Mouse (Mus musculus) lung, postnatal 0 days (tissue): ENCODE results near the gene Amacr. TPM values are rescaled to one million over a fixed set of nuclear protein-coding genes. Genes with fewer than 3 reads are reported as not detected.

ENCODE experiments used
- ATAC-seq: fragments of 200-750 bp; cut with Nextera tagmentation; 2 replicates; pipeline ENCODE4 v1.8.0; 2017; ENCODE audit warnings: moderate library complexity
- DNase-seq: peaks from one replicate; pipeline ENCODE4 v3.0.0-alpha.2; 2016; ENCODE audit warnings: low spot score
- H3K27ac ChIP-seq: fragments of 300-500 bp; sonication (generic); 2 replicates; pipeline ENCODE4 v1.5.1; 2014; ENCODE audit warnings: antibody characterized with exemption, mild to moderate bottlenecking, low read length, mixed read lengths
- H3K27me3 ChIP-seq: fragments of 300-500 bp; sonication (generic); replicated peaks from 2 replicates; pipeline ENCODE4 v1.6.1; 2014; ENCODE audit warnings: low read length, mixed read lengths; ENCODE audit not compliant: insufficient read depth
- H3K36me3 ChIP-seq: fragments of 300-500 bp; sonication (generic); 2 replicates; pipeline ENCODE4 v1.6.1; 2014; ENCODE audit warnings: low read length, mixed read lengths; ENCODE audit not compliant: insufficient read depth
- H3K4me1 ChIP-seq: fragments of 300-500 bp; sonication (generic); 2 replicates; pipeline ENCODE4 v1.6.1; 2014; ENCODE audit warnings: antibody characterized with exemption, low read depth, low read length, mixed read lengths; ENCODE audit not compliant: insufficient read depth
- H3K4me2 ChIP-seq: fragments of 300-500 bp; sonication (generic); replicated peaks from 2 replicates; pipeline ENCODE4 v1.6.1; 2014; ENCODE audit warnings: low read depth, mild to moderate bottlenecking, low read length, moderate library complexity, mixed read lengths
- H3K4me3 ChIP-seq: fragments of 300-500 bp; sonication (generic); 2 replicates; pipeline ENCODE4 v1.5.1; 2014; ENCODE audit warnings: low read depth, low read length
- H3K9ac ChIP-seq: fragments of 300-500 bp; sonication (generic); replicated peaks from 2 replicates; pipeline ENCODE4 v1.6.1; 2014; ENCODE audit warnings: low read depth, mild to moderate bottlenecking
- H3K9me3 ChIP-seq: fragments of 300-500 bp; sonication (generic); 2 replicates; pipeline ENCODE4 v1.6.1; 2016; ENCODE audit warnings: low read length, mixed read lengths
- CTCF ChIP-seq: IDR thresholded peaks from 2 replicates; pipeline ENCODE4 v1.5.1; 2016; ENCODE audit warnings: antibody characterized with exemption, mild to moderate bottlenecking
- EP300 ChIP-seq: IDR thresholded peaks from 2 replicates; pipeline ENCODE4 v1.6.1; 2016; ENCODE audit warnings: antibody characterized with exemption, mild to moderate bottlenecking, control low read depth
- WGBS: fragments of 180-500 bp; shearing (Covaris S2); extraction: QIAGEN DNeasy Blood & Tissue Kit; methylation state at CpG from one replicate; pipeline ENCODE4 v1.1.7; 2014; 5-methylcytosine and 5-hydroxymethylcytosine counted together
- polyA plus RNA-seq: library from polyadenylated mRNA; unstranded; fragments of >200 nt; fragmentation: Nextera tagmentation; extraction: Ambion mirVana; gene quantifications from 2 replicates; pipeline ENCODE4 v1.2.1, GENCODE M21; 2015

Amacr gene
- polyA plus RNA-seq, 1 experiment from 2014 or later = 11.0 TPM

DNA sequence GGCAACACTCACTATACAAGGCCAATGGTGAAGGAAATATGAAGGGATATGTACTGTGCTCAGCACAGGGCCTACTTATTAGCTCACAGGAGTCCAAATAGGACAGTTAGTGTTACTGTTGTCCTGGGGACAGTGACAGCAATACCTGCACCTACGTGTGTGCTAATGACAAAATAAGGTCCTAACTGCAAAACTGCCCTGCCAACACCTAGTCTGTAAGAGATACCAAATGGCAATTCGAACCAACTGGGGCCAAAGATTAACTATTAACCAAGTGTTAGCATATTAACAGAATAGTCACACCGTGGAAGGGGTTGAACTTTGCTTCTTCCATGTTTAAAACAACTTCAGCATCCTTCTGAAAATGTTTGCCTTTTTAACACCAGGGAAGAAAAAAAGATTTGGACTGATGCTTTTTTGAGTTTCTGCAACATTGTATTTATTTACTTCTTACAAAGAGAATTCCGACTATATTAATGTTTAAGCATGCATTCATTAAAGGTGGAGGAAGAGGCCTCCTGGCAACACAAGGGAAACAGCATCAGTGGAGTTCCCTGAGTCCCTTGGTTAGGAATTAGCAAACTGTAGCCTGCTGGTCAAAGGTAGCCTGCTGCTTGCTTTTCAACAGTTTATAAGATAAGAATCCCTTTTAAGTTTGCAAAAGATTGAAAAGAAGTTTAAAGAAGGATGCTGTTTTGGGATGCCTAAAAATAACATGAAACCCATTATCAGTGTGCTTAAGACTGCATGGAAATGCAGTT, 45.4 kb downstream of the Amacr start:
- Histone ChIP-seq H3K9ac (no peak overlapping the region), H3K4me2 (no peak overlapping the region), H3K4me3 (no peak overlapping the region), H3K9me3 (no peaks in the 10 kb centered on the region), H3K4me1 (no peaks in the 10 kb centered on the region), H3K36me3 (no peaks in the 10 kb centered on the region), H3K27ac (no peak overlapping the region), H3K27me3 (no peaks in the 10 kb centered on the region)
- DNase-seq (no peak), ATAC-seq (no peak)
- WGBS = 48% methylated on average over 4 of the region's 4 CpGs
- TF ChIP-seq EP300 = no peak
- no peak for TF ChIP-seq CTCF

DNA sequence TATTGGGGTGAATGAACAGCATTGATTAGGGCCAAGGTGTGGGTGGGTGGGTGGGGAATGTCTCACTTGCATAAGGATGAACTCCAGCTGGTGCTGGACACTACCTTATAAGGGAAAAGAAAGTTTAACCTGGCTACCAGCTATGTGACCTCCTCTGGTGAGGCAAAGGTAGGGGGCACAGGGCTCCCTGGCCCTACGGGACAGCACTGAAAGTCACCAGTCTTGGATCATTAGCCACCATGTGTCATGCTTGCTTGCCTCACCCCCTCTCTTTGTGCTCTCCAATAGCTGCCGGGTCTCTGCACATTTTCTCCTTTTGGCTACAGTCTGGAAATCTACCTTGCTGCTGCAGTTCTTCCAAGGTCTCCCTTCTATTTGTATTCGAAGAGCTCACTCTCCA, 48.6 kb downstream of the Amacr start:
- DNase-seq (no peak), ATAC-seq (no peak)
- Histone ChIP-seq H3K27me3 (peaks cover 8% of the 10 kb centered on the region; the same call in 1 of the 2 replicates), H3K4me2 (no peak overlapping the region), H3K9ac (no peak overlapping the region), H3K9me3 (no peaks in the 10 kb centered on the region), H3K4me3 (no peak overlapping the region), H3K4me1 (no peaks in the 10 kb centered on the region), H3K27ac (no peak overlapping the region), H3K36me3 (no peaks in the 10 kb centered on the region)
- 72% methylated on average over 3 of the region's 3 CpGs for WGBS
- no peak for TF ChIP-seq CTCF
- no peak for TF ChIP-seq EP300

DNA sequence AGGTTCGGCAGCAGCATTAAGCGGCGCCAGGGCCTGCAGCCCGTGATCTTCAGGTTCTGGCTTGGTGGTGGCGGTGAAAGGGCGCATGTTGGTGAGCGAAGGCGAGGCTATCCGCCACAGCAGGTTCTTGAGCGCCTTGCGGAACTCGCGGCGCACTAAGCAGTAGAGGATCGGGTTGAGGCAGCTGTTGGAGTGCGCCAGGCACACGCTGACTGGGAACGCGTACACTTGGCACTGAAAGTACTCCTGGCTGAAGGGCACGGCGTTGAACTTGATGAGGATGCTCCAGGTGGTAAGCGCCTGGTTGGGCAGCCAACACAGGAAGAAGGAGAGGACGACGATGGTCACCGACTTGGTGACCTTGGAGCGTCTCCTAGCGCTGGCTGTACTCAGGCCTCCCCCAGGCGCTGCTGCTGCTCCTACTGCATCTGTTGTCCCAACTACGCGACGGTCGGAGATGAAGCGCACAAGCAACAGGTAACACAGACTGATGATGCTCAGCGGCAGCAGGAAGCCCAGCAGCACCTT, 54.5 kb downstream of the Amacr start:
- DNase-seq (no peak), ATAC-seq (no peak)
- Histone ChIP-seq H3K9me3 (no peaks in the 10 kb centered on the region), H3K4me3 (peak overlapping the region; percentile 38), H3K9ac (no peak overlapping the region), H3K27ac (no peak overlapping the region), H3K4me2 (peak overlapping the region; percentile 49; the same call in 1 of the 2 replicates), H3K36me3 (no peaks in the 10 kb centered on the region), H3K27me3 (peaks cover 40% of the 10 kb centered on the region), H3K4me1 (no peaks in the 10 kb centered on the region)
- WGBS = 3% methylated on average over 34 of the region's 34 CpGs
- TF ChIP-seq CTCF (no peak), EP300 (no peak)

DNA sequence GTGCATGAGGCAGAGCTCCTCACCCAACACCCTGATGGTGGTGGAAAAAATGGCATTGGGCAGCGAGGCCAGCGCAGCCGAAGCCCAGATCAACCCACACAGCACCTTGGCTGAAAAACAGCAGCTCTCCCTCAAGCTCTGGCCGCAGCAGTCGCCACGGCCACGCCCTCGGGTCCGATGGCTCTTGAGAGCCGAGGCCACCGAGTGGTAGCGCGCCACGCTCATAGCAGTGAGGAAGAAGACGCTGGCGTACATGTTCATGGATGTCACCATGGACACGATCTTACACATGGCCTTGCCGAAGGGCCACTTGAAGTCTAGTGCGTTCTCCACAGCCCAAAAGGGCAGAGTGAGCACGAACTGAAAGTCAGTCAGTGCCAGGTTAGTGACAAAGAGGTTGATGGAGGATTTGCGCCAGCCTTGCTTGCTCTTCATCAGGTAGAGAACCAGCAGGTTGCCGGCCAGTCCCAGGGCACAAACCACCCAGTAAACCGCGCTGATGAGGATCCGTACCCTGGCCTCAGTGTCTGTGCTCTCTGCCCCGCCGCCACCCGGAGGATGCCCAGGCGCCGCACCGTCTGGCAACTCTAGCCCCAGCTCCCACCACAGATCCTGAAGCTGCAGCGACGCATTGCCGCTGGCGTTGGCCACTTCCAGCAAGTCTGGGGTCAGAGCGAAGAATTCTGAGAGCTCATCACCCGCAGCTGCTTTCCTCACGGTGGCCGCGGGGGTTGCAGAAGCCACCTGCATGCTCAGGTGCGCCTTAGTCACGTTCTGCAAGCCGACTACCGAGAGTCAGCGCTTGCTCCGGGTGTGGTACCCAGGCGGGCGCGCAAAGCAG, 55.2 kb downstream of the Amacr start:
- ATAC-seq (peak; percentile 30; the same call in 1 of the 2 replicates), DNase-seq (peak; percentile 19)
- Histone ChIP-seq H3K36me3 (no peaks in the 10 kb centered on the region), H3K4me3 (peak overlapping the region; percentile 38), H3K27ac (no peak overlapping the region), H3K9me3 (no peaks in the 10 kb centered on the region), H3K4me2 (peak overlapping the region; percentile 49), H3K9ac (no peak overlapping the region), H3K27me3 (peaks cover 40% of the 10 kb centered on the region), H3K4me1 (no peaks in the 10 kb centered on the region)
- 2% methylated on average over 47 of the region's 49 CpGs for WGBS
- TF ChIP-seq EP300 = no peak
- TF ChIP-seq CTCF = no peak

DNA sequence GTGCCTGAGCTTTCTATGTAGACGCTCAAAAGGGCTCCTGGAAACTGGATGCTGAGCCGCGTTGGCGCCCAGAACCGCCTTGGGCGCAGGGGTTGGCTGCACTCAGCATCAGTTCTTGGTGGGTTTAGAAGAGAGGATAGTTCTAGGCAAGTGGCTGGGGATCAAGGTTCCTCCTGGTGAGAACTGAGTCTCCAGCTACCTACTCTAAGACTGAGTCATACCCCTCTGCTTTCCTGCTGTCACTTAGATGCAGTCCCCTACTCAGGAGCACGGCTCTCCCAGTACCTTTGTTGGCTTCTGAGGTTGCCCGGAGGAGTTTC, 55.8 kb downstream of the Amacr start:
- TF ChIP-seq CTCF (no peak), EP300 (no peak)
- Histone ChIP-seq H3K27me3 (peaks cover 40% of the 10 kb centered on the region), H3K4me2 (no peak overlapping the region), H3K4me3 (0 out of 2 replicates have a peak overlapping the region, but pooled peaks have one; percentile 38), H3K9ac (no peak overlapping the region), H3K4me1 (no peaks in the 10 kb centered on the region), H3K27ac (no peak overlapping the region), H3K9me3 (no peaks in the 10 kb centered on the region), H3K36me3 (no peaks in the 10 kb centered on the region)
- 6% methylated on average over 8 of the region's 8 CpGs for WGBS
- no peak for ATAC-seq
- DNase-seq = no peak

GRCm38 (mm10) chr15:11037711-11038110, 56.2 kb downstream of the Amacr start, which contains the start of gene Rxfp3:
Gene Rxfp3, minus strand, starts transcription at chr15:11037991.
- Histone ChIP-seq H3K4me2 (peak within 1 kb of the TSS; percentile 49), H3K36me3 (no peaks in the 10 kb centered on the region), H3K9me3 (no peaks in the 10 kb centered on the region), H3K4me1 (no peaks in the 10 kb centered on the region), H3K27ac (no peak within 1 kb of the TSS), H3K4me3 (peak within 1 kb of the TSS; percentile 38), H3K27me3 (peaks cover 40% of the 10 kb centered on the region), H3K9ac (no peak within 1 kb of the TSS)
- no peak for DNase-seq
- WGBS = 4% methylated on average over 16 of the region's 16 CpGs
- TF ChIP-seq EP300 (no peak), CTCF (no peak)
- no peak for ATAC-seq
